18 mouse cellular contexts compared by ENCODE assay signal in the genomic region with DNA sequence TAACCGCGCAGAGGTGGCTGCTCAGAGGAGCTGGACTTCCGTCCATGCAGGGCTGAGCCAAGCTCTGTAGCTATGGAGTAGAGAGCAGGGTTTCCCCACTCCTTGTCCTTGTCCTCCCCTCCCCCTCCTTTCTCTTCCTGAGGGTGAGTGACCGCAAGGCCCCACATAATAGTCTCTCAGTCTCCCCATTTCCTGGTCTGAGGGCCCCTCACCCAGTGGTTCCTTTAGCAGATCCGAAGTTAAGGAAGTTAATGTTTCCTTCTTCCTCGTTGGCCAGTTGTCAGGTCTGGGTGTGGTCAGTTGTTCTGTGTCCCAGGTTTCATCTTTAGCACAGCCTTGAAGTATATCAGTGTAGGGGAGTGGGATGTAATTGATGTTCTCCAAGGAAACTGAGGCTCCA. TPM values are rescaled to one million over a fixed set of nuclear protein-coding genes. Genes with fewer than 3 reads are reported as not detected.
DNase-seq lines count a peak whose midpoint lies in the region; ATAC-seq and TF ChIP-seq lines count a peak whose summit lies in the region.
"Had no signal": no experiment of that assay in that cellular context is flagged by ENCODE, and none has a peak within 500 bp of the region (broad histone marks: within the 10 kb centered on the region; RNA-seq: fewer than 3 reads in every experiment).

No protein-coding gene starts in this region.

- no peak overlapping the region for H3K4me3 ChIP-seq in lung, postnatal 0 days (ENCODE audit: low read depth, low read length)
- no peak overlapping the region for H3K4me3 ChIP-seq in liver, embryonic 16.5 days (ENCODE audit: low read depth, low read length)
- no peak overlapping the region for H3K4me3 ChIP-seq in forebrain, embryonic 15.5 days
- H3K4me3 ChIP-seq: heart, embryonic 13.5 days had no signal

- H3K9ac ChIP-seq in lung, postnatal 0 days (replicated peaks; ENCODE audit: low read depth): no peak overlapping the region
- H3K9ac ChIP-seq in liver, embryonic 16.5 days (ENCODE audit: low read depth, low read length): no peak overlapping the region
- H3K9ac ChIP-seq in forebrain, embryonic 15.5 days (replicated peaks): no peak overlapping the region
- H3K9ac ChIP-seq: forebrain, postnatal 0 days; heart, embryonic 13.5 days had no signal

- H3K27ac ChIP-seq in lung, postnatal 0 days (ENCODE audit: low read length): peak overlapping the region; percentile 20; the same call in 1 of the 2 replicates
- H3K27ac ChIP-seq in liver, embryonic 16.5 days (ENCODE audit: low read length): peak overlapping the region; percentile 37; the same call in 1 of the 2 replicates
- H3K27ac ChIP-seq in forebrain, embryonic 15.5 days (replicated peaks): no peak overlapping the region
- H3K27ac ChIP-seq: heart, embryonic 13.5 days had no signal

- WGBS in lung, postnatal 0 days: 44% methylated on average over 6 of the region's 6 CpGs
- WGBS in liver, embryonic 16.5 days (ENCODE audit: insufficient replicate concordance): 30% methylated on average over 6 of the region's 6 CpGs
- 84% methylated on average over 6 of the region's 6 CpGs for WGBS in forebrain, embryonic 15.5 days

- H3K4me1 ChIP-seq in lung, postnatal 0 days (ENCODE audit: insufficient read depth, low read depth, low read length): no peaks in the 10 kb centered on the region
- no peaks in the 10 kb centered on the region; the same call in 1 of the 2 replicates for H3K4me1 ChIP-seq in liver, embryonic 16.5 days (ENCODE audit: control insufficient read depth, low read depth, low read length)
- H3K4me1 ChIP-seq in forebrain, embryonic 15.5 days: no peaks in the 10 kb centered on the region

- TF ChIP-seq EP300 in lung, postnatal 0 days (IDR thresholded peaks at IDR 0.05): 0 out of 2 replicates have a peak, but pooled peaks have one; percentile 13

- no peak for TF ChIP-seq CTCF in lung, postnatal 0 days (IDR thresholded peaks at IDR 0.05)

- peak; percentile 70 for ATAC-seq in lung, postnatal 0 days
- ATAC-seq in liver, embryonic 16.5 days (ENCODE audit: low read depth): no peak
- ATAC-seq in forebrain, embryonic 15.5 days (replicated peaks): no peak
- ATAC-seq: activated CD4-positive, CD25-positive, alpha-beta regulatory T cell, adult 4 months; forebrain, postnatal 0 days had no signal

- no peaks in the 10 kb centered on the region for H3K9me3 ChIP-seq in lung, postnatal 0 days (ENCODE audit: low read length)
- H3K9me3 ChIP-seq in liver, embryonic 16.5 days (replicated peaks; ENCODE audit: control insufficient read depth, low read length): no peaks in the 10 kb centered on the region
- no peaks in the 10 kb centered on the region for H3K9me3 ChIP-seq in forebrain, embryonic 15.5 days
- H3K9me3 ChIP-seq: heart, embryonic 13.5 days had no signal

- H3K27me3 ChIP-seq in lung, postnatal 0 days (replicated peaks; ENCODE audit: insufficient read depth, low read length): no peaks in the 10 kb centered on the region
- no peaks in the 10 kb centered on the region for H3K27me3 ChIP-seq in liver, embryonic 16.5 days (ENCODE audit: control insufficient read depth, insufficient read depth, low read depth, low read length)
- H3K27me3 ChIP-seq in forebrain, embryonic 15.5 days: no peaks in the 10 kb centered on the region
- H3K27me3 ChIP-seq: heart, embryonic 13.5 days had no signal

- peak; percentile 90 for DNase-seq in heart, adult 11 months
- DNase-seq in heart, adult 9 months (ENCODE audit: low spot score in 2 of 2): no peak
- peak; percentile 53 for DNase-seq in lung, postnatal 0 days (ENCODE audit: low spot score)
- DNase-seq in lung, adult 18-20 months: no peak
- no peak for DNase-seq in gastrocnemius, adult 18-20 months (ENCODE audit: low spot score)
- DNase-seq in neural tube, embryonic 10.5 days (ENCODE audit: extremely low spot score, low spot score): no peak
- DNase-seq: adrenal gland, postnatal 25 days; cerebellum, postnatal 10 days; forebrain, postnatal 0 days; gastrocnemius, postnatal 14 days; kidney, postnatal 36 days; left cerebral cortex, postnatal 4 days; midbrain, embryonic 14.5 days; right cerebral cortex, postnatal 4 days had no signal

- H3K4me2 ChIP-seq in lung, postnatal 0 days (replicated peaks; ENCODE audit: low read depth, low read length): no peak overlapping the region
- H3K4me2 ChIP-seq in liver, embryonic 16.5 days (ENCODE audit: low read depth, low read length): no peak overlapping the region
- H3K4me2 ChIP-seq in forebrain, embryonic 15.5 days (replicated peaks): no peak overlapping the region
- H3K4me2 ChIP-seq: heart, embryonic 13.5 days had no signal

- peaks cover 5% of the 10 kb centered on the region; the same call in 1 of the 2 replicates for H3K36me3 ChIP-seq in lung, postnatal 0 days (ENCODE audit: insufficient read depth, low read length)
- H3K36me3 ChIP-seq in liver, embryonic 16.5 days (ENCODE audit: control insufficient read depth, insufficient read depth): no peaks in the 10 kb centered on the region
- no peaks in the 10 kb centered on the region for H3K36me3 ChIP-seq in forebrain, embryonic 15.5 days

RNA-seq across cellular contexts. Expression of gene Rnf213, which starts 17.5 kb away (rescaled TPM):
- 8.2 and 9.7 TPM in 2 replicates for polyA plus RNA-seq in lung, postnatal 0 days (2015; fragmentation: Nextera tagmentation; extraction: Ambion mirVana)
- polyA plus RNA-seq in liver, embryonic 16.5 days (2015; fragmentation: Nextera tagmentation; extraction: Ambion mirVana): 2.5 and 3.3 TPM in 2 replicates
- 1 to 10 TPM; 5.7 to 6.6 TPM for total RNA-seq in gastrocnemius, adult 18-20 months (2021)
- 0.75 and 1.4 TPM in 2 replicates for polyA plus RNA-seq in forebrain, embryonic 15.5 days (2015; fragmentation: Nextera tagmentation; extraction: Ambion mirVana)

RNA-seq across cellular contexts. Expression of gene Slc26a11, which starts 20.1 kb away (rescaled TPM):
- polyA plus RNA-seq in lung, postnatal 0 days (2015; fragmentation: Nextera tagmentation; extraction: Ambion mirVana): 11.6 and 12.0 TPM in 2 replicates
- polyA plus RNA-seq in liver, embryonic 16.5 days (2015; fragmentation: Nextera tagmentation; extraction: Ambion mirVana): 2.1 and 2.3 TPM in 2 replicates
- total RNA-seq in gastrocnemius, adult 18-20 months (2021): 1 to 10 TPM; 2.4 to 2.8 TPM
- 3.5 and 3.9 TPM in 2 replicates for polyA plus RNA-seq in forebrain, embryonic 15.5 days (2015; fragmentation: Nextera tagmentation; extraction: Ambion mirVana)

RNA-seq across cellular contexts. Expression of gene Sgsh, which starts 20.1 kb away (rescaled TPM):
- polyA plus RNA-seq in lung, postnatal 0 days (2015; fragmentation: Nextera tagmentation; extraction: Ambion mirVana): 12.6 TPM in 2 replicates
- polyA plus RNA-seq in liver, embryonic 16.5 days (2015; fragmentation: Nextera tagmentation; extraction: Ambion mirVana): 1.8 and 2.0 TPM in 2 replicates
- 1 to 10 TPM; 3.3 to 3.4 TPM for total RNA-seq in gastrocnemius, adult 18-20 months (2021)
- 3.0 and 3.7 TPM in 2 replicates for polyA plus RNA-seq in forebrain, embryonic 15.5 days (2015; fragmentation: Nextera tagmentation; extraction: Ambion mirVana)

Comparison
In these comparisons a context has a peak if more than half of its experiments do, and no peak if none do; other contexts are left out.
1. DNase-seq: peak in heart, adult 11 months (single experiment) and lung, postnatal 0 days (single experiment); none in heart, adult 9 months (0 of 2), lung, adult 18-20 months (0 of 2), gastrocnemius, adult 18-20 months (single experiment) and neural tube, embryonic 10.5 days (single experiment).